Mouse (Mus musculus) frontal cortex, postnatal 25 days (tissue): Measurements from ENCODE around the gene Emc1.

ENCODE experiments used
- DNase-seq, 2 experiments: peaks; one replicate each; pipeline ENCODE4 v3.0.0; 2022; ENCODE audit warnings: low spot score in 2 of 2

The Emc1 gene

DNA sequence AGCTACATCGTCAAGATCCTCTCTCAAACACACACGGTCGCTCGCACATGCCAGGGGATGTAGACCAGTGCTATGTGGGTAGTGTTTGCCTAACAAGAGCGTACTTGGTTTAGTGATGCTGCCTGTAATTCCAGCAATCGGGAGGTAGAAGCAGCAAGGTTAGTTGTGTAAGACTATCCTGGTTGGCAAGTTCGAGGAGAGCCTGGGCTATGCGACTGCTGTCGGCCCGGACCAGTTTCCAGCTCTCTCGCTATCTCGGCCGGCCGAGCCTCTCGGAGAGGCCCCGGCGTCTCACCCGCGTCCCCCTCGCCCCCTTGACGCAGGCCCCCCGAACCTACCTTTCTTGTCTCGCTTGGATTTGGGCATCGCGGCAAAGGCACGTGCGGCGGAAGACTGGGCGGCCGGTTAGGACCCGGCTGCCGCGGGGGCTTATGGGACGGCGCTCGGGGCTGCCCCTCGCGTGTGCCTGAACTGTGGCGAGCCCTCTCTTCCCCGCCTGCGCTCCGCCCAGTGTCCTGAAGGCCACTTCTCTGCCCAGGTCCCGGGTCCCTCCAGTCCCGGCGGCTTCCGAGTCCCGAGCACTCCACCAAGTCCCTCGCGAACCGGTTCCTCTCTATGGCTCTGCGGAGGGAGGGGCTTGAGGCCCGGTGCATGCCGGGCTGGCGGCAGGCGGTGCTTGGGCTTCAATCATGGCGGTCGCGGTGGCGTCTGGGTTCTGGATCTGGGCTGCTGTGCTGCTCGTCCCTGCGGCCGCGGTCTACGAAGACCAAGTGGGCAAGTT lies at the start of gene Emc1, which contains the start of the genes Mrto4 and Ubr4:
TSS of gene Emc1 (plus strand) at position 657 of the 781 bp plus-strand sequence.
TSS of gene Mrto4 (minus strand) at position 646 of the 781 bp plus-strand sequence.
TSS of gene Ubr4 (plus strand) at position 679 of the 781 bp plus-strand sequence.
- peak; percentile 74 to 80 for DNase-seq

DNA sequence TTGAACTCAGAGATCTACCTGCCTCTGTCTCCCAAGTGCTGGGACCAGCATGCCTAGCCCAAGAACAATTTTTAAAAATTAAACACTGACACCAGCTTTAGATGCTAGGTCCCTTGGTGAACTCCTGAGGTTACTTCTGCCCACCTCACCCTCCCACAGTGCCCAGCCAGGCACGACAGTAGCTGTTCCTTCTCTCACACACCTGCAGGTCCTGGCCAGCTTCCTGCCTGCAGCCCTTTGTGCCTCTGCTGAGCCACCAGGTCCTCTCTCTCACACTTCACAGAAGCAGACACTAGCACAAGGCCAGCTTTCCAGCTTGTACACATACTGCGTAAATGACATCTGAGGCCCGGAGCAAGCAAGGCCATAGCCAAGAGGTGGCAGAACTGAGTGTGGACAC lies 46.9 kb upstream of the Emc1 start:
- DNase-seq: no peak

DNA sequence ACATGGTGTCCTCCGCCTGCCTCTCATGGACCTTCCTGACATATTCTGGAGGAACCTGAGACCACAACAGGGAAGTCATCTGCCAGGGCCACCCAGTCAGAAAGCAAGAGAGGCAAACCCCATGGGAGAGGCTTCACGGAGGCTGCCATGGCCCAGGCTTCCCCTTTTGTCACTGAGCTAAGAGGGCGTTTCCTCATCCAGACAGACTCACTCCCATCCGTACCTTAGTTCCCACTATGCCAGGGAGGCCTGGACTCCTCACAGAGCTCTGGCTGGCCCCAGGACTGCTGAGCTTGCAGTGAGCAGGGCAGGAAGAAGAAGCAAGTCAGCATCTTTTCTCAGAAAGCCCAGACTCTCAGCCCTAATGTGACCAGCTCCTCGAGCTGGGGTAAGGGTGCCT lies 44.5 kb upstream of the Emc1 start:
- DNase-seq: no peak

DNA sequence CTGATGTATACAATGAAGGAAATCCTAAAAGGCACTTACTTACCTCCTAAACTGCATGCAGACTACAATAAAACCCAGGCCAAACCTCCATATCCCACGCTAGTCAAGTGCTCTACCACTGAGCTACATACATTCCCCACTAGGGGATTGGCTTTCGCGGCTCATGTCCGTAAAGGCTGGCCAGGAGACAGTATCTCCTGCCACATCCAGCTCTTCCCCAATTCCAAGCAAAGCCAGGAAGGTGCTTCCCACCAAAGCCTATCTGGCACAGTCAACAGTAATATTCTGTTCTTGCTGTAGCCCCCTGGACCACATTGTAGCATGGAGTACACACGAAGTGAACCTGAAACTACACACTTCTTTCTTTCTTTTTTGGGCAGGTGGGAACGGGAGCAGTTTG lies 42.7 kb upstream of the Emc1 start:
- no peak for DNase-seq

DNA sequence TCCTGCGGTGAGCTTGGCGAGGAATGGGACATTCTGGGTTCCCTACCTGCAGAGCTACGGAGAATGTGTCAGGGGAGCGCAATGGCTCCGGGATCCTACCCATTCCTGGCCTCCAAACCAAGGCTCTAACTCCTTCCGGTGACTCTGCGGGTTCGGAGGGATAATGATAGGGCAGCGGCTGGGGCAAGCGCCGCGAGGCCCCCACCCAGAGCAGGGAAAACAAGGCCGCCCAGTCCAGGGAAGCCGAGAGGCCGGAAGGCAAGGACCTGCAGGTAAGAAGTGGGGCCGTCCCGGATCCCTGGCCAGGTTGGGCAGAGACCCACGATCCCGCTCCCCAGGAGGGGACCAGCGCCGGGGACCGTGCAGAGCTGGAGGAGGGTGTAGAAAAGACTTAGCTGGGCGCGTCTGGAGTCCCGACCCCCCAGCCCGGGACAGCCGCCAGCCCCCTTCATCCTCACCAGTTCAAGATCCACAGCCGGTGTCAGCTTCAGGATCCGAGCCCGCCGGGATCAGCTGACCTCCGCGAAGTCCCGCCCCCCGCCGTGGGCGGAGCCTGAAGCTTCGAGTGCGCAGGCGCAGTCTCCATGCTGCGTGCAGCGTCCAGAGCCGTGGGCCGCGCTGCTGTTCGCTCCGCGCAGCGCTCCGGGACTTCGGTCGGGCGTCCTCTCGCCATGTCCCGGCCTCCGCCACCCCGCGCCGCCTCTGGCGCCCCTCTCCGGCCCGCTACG lies 42.1 kb upstream of the Emc1 start, which contains the start of the genes Pqlc2 and Akr7a5:
TSS of gene Pqlc2 (minus strand) at position 538 of the 728 bp plus-strand sequence.
TSS of gene Akr7a5 (plus strand) at position 574 of the 728 bp plus-strand sequence.
- peak; percentile 98 to 99 for DNase-seq

DNA sequence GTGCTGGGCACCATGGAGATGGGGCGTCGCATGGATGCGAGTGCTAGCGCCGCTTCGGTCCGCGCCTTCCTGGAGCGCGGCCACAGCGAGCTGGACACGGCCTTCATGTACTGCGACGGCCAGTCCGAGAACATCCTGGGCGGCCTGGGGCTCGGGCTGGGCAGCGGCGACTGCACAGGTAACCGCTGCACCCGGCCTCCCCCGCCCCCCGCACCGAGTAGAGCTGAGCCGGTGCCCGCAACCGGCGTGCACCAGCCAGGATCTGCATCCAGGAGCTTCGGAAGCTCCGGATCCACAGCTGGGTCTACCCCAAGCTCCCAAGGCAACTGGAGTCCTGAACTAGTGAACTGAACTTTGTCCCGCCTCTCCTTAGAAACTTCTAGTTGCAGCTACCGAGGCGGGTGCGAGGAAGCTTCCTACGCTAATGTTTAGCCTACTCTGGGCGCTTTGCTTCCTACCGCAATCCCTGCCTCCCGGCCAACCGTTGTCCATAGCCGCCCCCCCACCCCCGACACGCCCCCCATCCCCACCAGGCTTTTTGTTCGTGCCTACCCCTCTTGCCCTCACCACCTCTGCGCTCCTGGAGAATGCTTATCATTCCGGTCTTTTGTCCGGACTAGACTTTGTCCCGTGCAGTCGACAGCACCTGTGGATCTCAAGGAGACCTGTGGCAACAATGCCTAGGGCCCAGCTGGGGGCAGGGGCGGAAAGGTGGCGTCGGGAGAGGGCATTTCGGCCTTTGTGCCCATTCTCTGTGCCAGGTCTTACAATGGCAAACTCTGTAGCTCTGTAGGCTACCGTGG lies 41.3 kb upstream of the Emc1 start:
- no peak for DNase-seq

DNA sequence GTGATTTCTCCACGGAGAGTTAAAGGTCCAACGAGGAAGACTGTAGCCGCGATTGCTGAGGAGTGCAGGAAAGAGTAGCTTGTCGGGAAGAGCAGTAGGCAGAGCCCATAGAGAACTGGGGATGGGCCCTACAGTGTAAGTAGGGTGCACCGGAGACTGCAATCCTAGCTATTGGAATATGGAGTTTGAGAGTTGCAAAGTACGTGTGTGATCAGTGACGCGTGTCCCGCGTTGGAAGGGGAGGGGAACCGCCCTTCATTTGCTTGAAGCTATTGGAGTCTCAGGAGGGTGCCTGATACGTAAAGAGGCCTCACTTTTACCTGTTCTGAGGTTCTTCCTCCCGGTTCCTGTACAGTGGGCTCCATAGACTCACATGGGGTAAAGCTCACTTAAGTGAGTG lies 40.7 kb upstream of the Emc1 start:
- DNase-seq: no peak

DNA sequence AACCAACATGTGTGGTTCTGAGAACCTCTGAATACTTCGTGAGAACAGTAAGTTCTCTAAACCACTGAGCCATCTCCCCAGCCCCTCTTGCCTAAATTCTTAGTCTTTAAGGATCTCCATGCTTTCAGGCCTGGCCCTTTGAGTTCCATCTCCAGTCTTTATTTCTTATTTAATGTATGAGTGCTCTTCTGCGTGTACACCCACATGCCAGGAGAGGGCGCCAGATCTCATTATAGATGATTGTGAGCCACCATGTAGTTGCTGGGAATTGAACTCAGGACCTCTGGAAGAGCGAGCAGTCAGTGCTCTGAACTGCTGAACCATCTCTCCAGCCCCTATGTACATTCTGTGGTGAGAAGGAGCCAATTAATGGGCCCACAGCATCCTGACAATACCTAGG lies 39.8 kb upstream of the Emc1 start:
- no peak for DNase-seq

DNA sequence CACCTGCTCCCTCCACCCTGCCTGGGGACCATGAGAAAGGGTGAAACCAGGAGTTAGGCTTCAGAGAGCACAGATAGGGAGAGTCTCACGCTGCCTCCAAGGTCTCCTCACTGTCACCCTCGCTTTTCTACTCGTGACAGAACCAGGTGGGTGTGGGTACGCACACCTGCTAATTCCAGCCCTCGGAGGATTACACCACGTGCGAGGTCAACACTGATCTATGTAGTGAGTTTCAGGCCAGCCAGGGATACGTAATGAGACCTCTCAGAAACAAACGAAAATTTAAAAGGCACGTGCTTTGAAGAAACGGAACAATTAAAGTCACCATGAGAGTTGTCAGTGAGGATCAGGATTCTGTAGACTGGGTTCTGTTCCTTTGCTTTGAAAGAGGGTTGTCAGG lies 33.9 kb upstream of the Emc1 start:
- no peak for DNase-seq

DNA sequence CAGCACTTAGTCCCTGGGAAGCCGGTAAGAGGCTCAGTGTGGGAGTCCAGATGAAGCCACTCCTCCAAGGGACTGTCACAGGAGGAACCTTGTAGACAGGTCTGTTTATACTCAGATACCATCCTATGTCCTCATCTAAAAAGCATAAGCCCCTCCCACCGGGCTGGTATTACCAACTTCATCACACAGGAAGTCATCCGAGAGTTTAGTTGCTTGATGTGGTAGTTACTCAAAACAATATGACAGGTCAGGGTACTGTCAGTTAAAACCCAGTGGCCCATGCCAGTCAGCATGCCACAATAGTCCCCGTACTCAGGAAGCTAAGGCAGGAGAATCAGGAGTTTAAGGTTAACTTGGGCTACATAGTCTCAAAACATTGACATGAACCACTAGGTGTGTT lies 32.6 kb upstream of the Emc1 start:
- DNase-seq: no peak

DNA sequence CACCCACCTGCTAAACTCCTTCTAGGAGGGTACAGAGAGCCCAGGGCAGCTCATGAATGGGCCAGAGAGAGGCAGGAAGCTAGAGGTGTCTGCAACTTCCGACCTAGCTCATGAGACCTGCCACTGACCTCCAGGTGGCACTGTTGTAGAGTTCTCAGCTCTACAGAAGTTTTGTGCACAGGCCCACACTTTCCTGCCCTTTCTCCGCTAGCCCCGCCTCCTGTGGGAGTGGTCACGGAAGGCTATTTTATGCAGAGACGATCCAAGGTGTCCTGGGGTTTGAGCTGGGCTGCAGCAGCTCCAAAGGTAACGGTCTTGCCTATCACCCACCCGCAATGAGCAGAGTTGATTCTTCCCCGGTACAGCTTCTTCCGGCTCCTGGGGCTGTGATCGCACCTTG lies 21.8 kb upstream of the Emc1 start:
- peak in 1 of 2 experiments; percentile 13 for DNase-seq

DNA sequence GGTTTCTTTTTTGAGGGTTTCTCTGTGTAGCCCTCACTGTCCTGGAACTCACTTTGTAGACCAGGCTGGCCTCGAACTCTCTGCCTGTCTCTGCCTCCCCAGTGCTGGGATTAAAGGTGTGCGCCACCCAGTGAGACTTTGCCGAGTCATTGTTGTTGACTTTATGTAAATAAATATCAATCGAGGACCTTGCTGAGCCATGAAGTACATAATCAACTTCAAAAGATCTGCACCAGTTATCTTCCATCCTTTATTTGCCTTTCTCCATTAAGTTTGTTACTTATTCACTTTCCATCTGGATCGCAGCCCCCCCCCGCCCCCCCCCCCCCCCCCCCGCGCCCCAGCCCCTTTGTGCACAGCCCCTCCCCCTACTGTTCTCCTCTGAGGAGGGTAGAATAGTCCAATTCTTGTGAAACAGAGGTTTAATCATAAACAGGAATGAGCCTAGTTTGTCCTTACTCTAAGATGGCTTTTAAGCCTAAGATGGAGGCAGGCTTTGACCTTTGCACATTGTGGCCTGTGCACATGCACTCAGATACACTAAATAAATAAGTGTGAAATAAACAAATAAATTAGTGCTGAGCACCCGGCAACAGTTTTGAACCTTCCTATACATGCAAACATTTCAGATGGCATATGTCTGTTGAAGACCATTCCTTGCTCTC lies 17.6 kb upstream of the Emc1 start:
- no peak for DNase-seq

DNA sequence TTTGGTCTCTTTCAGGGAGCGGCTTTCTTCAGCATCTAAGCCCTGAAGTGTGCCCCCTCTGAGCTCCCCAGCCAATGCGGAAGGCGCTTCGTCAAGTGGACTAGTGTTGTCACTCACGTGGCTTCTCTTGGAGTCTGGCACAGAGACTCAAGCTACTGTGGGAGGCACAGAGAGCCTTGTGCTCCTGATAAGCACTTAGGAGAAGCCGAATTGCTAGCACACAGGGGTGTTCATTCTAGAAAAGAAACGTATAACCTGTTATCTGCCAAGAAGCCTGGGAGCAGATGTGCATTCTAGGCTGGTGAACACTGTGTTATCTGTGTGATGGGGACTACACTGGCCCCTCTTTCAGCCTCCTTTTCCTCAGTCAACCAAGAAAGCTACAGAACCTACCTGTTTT lies 16.9 kb upstream of the Emc1 start:
- no peak for DNase-seq

DNA sequence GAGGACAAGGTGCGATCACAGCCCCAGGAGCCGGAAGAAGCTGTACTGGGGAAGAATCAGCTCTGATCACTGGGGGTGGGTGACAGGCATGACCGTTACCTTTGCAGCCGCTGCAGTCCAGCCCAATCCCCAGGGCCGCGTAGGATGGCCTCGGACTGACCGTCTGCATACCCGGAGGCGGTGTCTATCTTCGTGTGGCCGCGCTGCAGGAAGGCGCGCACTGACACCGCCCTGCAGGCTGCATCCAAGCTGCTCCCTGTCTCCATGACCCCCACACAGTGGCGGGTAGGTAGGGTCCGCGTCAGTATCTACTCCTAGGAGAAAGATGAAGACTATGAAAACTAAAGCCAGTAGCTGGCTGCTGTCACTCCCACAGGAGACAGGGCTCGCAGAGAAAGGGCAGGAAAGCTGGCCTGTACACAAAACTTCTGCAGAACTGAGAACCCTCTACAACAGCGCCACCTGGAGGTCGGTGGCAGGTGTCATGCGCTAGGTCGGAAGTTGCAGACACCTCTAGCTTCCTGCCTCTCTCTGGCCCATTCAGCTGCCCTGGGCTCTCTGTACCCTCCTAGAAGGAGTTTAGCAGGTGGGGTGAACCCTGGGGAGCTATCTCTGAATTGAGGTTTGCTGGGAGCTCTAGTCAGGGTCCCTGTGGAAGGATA lies 15.4 kb upstream of the Emc1 start:
- peak; percentile 32 to 37 for DNase-seq

DNA sequence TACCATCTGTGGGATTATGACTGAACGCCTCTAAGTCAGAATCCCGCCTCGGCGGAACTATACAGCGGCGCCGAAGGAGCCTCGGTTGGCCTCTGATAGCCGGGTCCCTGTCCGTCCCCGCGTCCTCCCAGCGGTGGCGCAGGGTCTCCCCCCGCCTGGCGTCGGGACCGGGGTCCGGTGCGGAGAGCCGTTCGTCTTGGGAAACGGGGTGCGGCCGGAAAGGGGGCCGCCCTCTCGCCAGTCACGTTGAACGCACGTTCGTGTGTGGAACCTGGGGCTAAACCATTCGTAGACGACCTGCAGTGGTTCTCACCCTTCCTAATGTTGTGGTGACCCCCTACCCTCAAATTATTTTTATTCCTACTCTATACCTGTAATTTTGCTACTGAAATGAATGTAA lies 14.2 kb upstream of the Emc1 start:
- no peak for DNase-seq

DNA sequence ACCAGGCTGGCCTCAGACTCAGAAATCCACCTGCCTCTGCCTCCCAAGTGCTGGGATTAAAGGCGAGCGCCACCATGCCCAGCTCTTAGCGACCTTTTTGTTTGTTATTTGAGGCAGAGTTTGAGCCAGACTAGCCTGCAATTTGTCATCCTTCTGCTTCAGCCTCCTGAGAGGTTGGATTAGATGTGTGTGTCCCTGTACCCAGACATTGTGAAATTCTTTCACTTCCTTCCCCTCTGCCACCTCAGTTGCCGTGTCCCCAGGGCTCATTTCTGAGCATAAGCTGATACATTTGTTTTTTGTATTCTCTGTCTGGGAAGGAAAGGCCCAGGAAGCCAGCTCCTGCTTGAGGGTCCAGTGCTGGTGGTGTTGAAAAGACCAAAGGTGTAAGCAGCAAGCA lies 11.6 kb upstream of the Emc1 start:
- DNase-seq: no peak

DNA sequence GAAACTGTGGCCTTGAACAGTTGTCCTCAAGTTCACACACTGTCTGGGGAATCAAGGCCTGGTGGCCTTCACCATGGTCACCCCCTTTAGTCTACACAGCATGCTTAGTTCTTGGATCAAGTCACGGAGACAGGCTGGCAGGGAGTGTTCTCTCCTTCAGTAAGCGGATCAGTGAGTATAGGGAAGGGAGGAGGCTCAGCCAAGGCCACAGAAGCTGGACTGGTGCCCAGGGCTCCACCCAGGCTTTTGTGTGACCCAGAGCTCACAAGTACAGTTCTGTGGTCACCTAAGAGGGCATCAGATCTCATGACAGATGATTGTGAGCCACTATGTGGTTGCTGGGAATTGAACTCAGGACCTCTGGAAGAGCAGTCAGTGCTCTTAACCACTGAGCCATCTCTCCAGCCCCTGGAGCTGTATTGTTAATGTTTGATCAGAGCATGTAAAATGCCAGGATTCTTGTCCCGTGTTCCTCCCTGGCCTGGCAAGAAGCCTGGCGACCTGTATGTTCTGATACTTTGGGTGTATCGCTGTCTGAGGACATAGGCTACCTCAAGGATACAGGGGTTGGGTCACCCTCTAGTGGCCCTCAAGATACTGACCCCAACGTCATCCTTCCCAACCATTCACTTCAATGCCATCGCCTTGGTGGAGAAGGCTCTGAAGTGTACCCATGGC lies 10.7 kb upstream of the Emc1 start:
- no peak for DNase-seq

DNA sequence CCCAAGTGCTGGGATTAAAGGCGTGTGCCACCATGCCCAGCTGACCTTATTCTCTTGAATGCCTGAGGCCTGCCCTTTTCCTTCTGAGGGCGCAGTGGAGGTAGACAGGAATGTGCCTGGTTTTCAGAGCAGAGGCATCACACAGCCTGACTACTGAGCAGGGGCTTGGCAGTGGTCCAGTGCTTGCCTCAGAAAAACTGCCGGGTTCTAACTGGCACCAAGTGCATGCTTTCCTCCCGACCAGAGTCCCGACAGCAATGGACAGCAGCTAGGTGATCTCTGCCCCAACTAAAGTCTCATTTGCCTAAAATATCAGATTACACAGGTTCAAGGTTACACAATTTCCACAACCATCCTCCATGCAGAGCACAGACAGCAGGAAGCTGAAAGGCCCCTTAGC lies 8.7 kb upstream of the Emc1 start:
- no peak for DNase-seq

DNA sequence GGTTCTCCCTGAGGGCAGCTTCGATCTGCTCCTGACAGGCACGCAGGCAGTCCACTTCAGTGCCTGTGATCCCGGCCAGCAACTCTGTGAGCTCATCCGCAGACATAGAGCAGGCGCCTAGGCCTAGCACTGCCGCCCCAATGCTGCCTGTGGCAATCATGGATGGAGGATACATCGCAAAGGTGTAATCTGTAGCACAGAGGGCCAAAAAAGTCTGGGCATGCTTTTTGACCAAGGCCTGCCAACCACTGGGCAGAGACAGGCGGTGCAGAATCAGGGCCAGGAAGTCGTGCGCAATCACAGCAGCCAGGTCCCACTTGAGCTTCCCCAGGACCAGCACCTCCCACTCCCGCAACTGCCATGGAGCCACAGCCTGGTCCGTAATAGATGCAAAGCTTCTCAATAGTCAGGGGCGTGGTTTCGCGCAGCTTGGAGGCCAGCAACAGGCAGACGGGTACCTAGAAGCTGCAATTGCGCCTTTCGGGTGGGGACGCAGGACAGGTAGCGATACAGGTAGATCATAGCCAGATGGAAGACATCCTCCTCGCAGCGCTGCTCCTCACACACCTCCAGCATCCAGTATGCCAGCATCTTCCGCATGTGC lies 6.9 kb upstream of the Emc1 start:
- no peak for DNase-seq

DNA sequence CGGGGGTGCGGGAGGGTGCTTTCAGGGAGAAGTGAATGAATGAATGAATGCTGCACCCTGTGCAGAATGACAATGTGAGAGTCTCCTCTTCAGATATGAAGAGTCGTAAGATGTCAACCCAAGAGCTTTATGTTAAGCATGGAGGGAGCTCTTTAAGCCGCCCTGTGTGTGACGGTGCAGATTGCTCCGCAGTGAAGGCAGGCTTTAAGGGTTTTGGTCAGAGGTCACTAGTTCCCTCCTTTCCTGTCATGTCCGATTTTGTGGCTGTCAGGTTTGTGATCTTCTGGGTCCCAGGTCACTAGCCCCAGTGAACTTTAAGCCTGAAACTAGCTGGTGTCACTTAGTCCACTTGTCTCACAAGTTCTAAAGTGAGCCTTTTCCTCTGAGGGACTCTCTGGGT lies 445 bp downstream of the Emc1 start:
- no peak for DNase-seq
